Mouse (Mus musculus): Measurements from ENCODE around the gene Isg20l2.

- no peak for TF ChIP-seq CTCF (IDR thresholded peaks at IDR 0.05; ENCODE audit: borderline replicate concordance, insufficient read depth, low read length)
- TF ChIP-seq POLR2A (IDR thresholded peaks at IDR 0.05; ENCODE audit: low read depth, low read length), result no peak
Observed at GRCm38 (mm10) chr3:87973593-87974380, 43.7 kb downstream of the Isg20l2 start.
